Mouse (Mus musculus) MEL (cell line): Measurements from ENCODE around the gene Eva1a.

Source experiments
- CTCF ChIP-seq, 3 experiments: IDR thresholded peaks in 2 of 3; conservative IDR thresholded peaks in 1 of 3; 2 replicates each; pipeline ENCODE4 v1.5.1; 2011 to 2012; ENCODE audit warnings: low read length in 3 of 3, low read depth in 2 of 3, mild to moderate bottlenecking in 2 of 3, improper control_type of control experiment in 1 of 3, inconsistent platforms in 1 of 3, mixed read lengths in 1 of 3, moderate library complexity in 1 of 3; ENCODE audit not compliant: control insufficient read depth in 1 of 3, insufficient read depth in 1 of 3, poor library complexity in 1 of 3, severe bottlenecking in 1 of 3
- ELF1 ChIP-seq: IDR thresholded peaks from 2 replicates; pipeline ENCODE4 v1.6.1; 2014; ENCODE audit warnings: low read depth, mild to moderate bottlenecking, inconsistent platforms, low read length, improper control_type of control experiment, moderate library complexity
- KAT2A ChIP-seq: conservative IDR thresholded peaks from 2 replicates; pipeline ENCODE4 v1.6.1; 2012; ENCODE audit warnings: low read depth, low read length, improper control_type of control experiment, inconsistent platforms
- MAFK ChIP-seq: IDR thresholded peaks from 2 replicates; pipeline ENCODE4 v1.6.1; 2011; ENCODE audit warnings: low read depth, mild to moderate bottlenecking, low read length, improper control_type of control experiment, borderline replicate concordance
- POLR2A ChIP-seq, 2 experiments: IDR thresholded peaks; 2 replicates each; pipeline ENCODE4 v1.6.1; 2011 to 2012; ENCODE audit warnings: low read length in 2 of 2, mild to moderate bottlenecking in 2 of 2, control low read depth in 1 of 2, improper control_type of control experiment in 1 of 2, low read depth in 1 of 2, moderate library complexity in 1 of 2; ENCODE audit not compliant: control insufficient read depth in 1 of 2, insufficient read depth in 1 of 2, poor library complexity in 1 of 2
- RAD21 ChIP-seq: IDR thresholded peaks from 2 replicates; pipeline ENCODE4 v1.6.1; 2011; ENCODE audit warnings: mild to moderate bottlenecking, low read depth, low read length, improper control_type of control experiment
- RCOR1 ChIP-seq: IDR thresholded peaks from 2 replicates; pipeline ENCODE4 v1.6.1; 2012; ENCODE audit warnings: low read depth, mild to moderate bottlenecking, inconsistent platforms, low read length, improper control_type of control experiment
- USF2 ChIP-seq, 2 experiments: IDR thresholded peaks; 2 replicates each; pipeline ENCODE4 v1.6.1; 2011 to 2012; ENCODE audit warnings: improper control_type of control experiment in 2 of 2, low read length in 2 of 2, borderline replicate concordance in 1 of 2, inconsistent platforms in 1 of 2, low read depth in 1 of 2, mild to moderate bottlenecking in 1 of 2; ENCODE audit not compliant: insufficient read depth in 1 of 2
- ZC3H11A ChIP-seq: IDR thresholded peaks from 2 replicates; pipeline ENCODE4 v1.6.1; 2012; ENCODE audit warnings: low read depth, mild to moderate bottlenecking, inconsistent platforms, low read length, improper control_type of control experiment

GRCm38 (mm10) chr6:82030511-82030884 lies 10.3 kb upstream of the Eva1a start:
- TF ChIP-seq RCOR1 (no peak), CTCF (IDR thresholded peaks at IDR 0.05 in 2 of 3, conservative IDR thresholded peaks at IDR 0.05 in 1 of 3; ENCODE audit: control insufficient read depth in 1 of 3, insufficient read depth in 1 of 3, low read depth in 2 of 3, low read length in 3 of 3, poor library complexity in 1 of 3, severe bottlenecking in 1 of 3) (no peak), USF2 (IDR thresholded peaks at IDR 0.05; ENCODE audit: borderline replicate concordance in 1 of 2, insufficient read depth in 1 of 2, low read depth in 1 of 2, low read length in 2 of 2) (no peak), POLR2A (IDR thresholded peaks at IDR 0.05; ENCODE audit: control insufficient read depth in 1 of 2, insufficient read depth in 1 of 2, low read depth in 1 of 2, low read length in 2 of 2, poor library complexity in 1 of 2) (no peak), RAD21 (no peak), KAT2A (no peak), MAFK (no peak), ZC3H11A (no peak), ELF1 (no peak)
